Mouse (Mus musculus): Measurements from ENCODE around the gene Gigyf2.

Gene Gigyf2

GRCm38 (mm10) chr1:87326742-87327163 lies at the start of gene Gigyf2:
Gene Gigyf2 (plus strand): TSS chr1:87326998.
- DNase-seq (ENCODE audit: low spot score), result peak; percentile 97

DNA sequence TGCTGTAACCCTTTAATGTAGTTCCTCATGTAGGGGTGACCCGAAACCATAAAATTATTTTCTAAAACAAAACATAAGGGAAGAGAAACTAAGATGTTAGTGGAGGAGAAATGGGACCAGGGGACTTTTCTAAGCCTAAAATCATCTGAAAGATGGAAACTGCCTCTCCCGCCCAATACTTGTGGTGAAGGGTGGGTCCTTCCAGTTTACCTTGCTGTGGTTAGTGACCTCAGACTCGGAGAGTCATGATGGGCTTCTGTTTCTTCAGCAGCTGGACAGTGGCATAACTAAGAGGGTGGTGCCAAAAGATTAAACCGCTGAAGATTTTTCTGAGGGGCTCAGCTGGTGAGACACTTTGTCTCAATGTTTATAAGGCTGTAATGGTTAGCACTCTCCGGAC lies 46.5 kb upstream of the Gigyf2 start:
- DNase-seq (ENCODE audit: low spot score), result no peak

DNA sequence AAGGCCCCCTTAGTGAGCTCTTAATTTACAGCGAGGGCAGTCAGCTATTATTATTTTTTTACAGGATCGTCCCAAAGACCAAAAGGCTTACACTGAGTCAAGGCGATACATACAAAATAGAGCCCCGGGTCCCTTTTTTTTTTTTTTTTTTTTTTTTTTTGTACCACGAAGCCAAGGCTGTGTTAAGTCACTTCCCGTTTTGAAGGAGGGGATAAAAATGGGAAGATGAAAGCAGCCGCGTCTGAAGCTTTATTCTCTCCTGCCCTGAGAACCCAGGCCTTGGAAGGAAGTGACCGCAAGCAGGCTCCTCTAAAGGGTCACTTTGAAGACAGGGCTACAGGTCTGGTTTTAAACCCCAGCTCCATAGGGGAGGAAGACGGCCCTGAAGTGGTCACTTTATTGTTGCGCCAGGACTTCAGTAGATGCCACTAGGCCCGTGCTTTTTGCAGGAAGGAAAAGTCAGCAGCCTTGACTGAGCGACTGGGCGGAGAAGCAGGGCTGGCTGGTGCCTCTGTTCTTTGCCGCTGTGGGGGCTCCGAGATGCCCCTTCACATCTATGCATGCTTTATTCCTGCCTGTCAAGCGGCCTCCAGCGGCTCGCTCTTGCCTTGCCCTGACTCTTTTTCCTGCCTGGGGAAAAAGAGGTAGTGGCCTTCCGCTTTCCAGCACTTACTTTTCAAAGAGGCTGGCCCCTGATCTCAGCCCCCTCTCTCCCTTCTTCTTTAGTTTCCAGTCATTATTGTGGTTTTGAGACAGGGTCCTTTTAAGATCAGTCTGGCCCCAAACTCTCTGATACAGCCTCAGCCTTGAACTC lies 45.0 kb upstream of the Gigyf2 start:
- no peak for DNase-seq (ENCODE audit: low spot score)

DNA sequence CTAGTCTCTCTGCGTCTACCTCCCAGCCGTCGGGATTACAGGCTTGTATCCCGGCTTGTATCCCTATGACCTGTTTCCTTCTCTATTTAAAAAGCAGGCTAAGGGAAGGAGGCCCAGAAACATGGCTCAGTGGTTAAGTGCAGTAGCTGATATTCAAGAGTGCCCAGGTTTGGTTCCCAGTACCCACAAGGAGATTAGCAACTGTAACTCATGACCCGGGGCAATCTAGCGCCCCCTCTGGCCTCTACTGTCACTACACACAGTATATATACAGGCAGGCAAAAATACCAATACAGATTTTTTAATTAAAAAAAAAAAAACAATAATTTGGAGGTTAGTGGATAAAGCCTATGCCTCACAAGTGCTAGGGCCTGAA lies 44.4 kb upstream of the Gigyf2 start:
- DNase-seq (ENCODE audit: low spot score), result no peak

GRCm38 (mm10) chr1:87283410-87283960 lies 43.3 kb upstream of the Gigyf2 start:
- no peak for DNase-seq (ENCODE audit: low spot score)

- no peak for DNase-seq (ENCODE audit: low spot score)
Measured at GRCm38 (mm10) chr1:87287105-87287504, 39.7 kb upstream of the Gigyf2 start.

- DNase-seq (ENCODE audit: low spot score), result no peak
Measured at GRCm38 (mm10) chr1:87291416-87291815, 35.4 kb upstream of the Gigyf2 start.

- DNase-seq (ENCODE audit: low spot score), result peak; percentile 75
Measured at GRCm38 (mm10) chr1:87292420-87293190, 34.2 kb upstream of the Gigyf2 start.

DNA sequence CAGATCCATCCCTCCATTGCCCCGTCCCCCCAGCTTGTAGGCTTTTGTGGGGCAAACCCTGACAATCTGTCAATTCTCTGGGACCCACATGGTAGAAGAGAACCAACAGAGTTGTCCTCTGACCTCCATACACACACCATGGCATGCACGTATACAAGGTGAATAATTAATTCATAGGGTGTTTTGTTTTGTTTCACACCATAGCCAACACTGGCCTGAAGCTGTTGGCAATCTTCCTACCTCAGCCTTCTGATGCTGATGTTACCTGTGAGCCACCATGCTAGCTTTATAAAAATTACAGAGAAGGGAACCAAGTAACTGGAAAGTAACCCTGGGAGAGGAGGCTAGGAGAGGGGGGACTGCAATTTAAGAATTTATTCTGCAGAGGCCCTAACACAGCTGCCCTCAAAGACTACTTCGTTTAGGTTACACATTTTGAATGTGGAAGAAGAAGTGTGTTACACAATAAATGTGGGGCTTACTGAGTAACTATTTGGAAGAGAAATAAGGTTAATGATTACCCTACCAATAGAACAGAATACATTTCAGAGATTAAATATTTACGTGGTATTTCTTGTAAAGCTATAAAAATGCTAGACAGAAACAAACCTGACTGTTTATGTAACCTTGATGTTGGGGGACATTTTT lies 32.6 kb upstream of the Gigyf2 start:
- no peak for DNase-seq (ENCODE audit: low spot score)

GRCm38 (mm10) chr1:87294951-87295350 lies 31.8 kb upstream of the Gigyf2 start:
- DNase-seq (ENCODE audit: low spot score), result no peak

GRCm38 (mm10) chr1:87297346-87297925 lies 29.4 kb upstream of the Gigyf2 start:
- no peak for DNase-seq (ENCODE audit: low spot score)

DNA sequence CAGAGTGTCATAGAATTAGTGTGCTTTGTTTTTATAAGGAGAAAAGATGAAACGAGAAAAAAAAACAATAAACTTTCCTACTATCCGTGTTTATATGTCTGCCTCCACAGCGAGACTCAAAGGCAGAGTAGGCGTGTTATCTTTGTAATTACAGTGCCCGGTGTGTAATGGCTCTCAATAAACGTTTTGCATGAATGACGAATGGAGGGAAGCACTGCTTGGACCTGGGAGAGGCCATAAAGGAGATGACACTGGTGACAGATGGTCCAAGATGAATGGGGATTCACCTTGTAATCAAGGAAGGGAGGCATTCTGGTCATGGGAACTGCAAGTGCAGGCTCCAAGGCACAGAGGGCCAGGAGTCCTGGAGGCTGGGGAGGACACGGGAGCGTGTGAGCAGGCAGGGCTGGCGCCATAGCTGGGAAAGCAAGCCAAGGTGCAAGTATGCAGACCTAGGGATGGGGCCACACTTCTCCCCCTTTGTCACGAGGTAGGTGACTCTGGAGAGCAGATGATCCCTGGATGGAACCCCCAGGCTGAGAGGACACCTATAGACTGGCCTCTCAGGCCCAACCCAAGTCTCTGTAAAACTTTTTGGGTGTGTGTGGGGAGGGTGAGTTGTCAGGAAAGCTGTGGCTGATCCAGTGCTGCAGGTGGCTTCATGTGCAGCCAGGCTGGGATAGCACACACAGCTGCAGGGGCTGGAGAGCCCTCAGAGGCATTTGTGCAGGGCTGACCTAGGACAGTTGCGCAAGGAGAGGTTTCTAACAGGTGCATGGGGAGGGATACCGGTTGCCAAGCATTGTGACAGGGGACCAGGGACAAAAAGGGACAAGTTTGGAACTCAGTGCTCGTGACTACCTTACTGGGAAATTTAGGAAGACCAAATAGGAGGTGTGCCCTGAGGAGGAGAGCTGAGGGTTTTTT lies 26.2 kb upstream of the Gigyf2 start:
- no peak for DNase-seq (ENCODE audit: low spot score)

DNA sequence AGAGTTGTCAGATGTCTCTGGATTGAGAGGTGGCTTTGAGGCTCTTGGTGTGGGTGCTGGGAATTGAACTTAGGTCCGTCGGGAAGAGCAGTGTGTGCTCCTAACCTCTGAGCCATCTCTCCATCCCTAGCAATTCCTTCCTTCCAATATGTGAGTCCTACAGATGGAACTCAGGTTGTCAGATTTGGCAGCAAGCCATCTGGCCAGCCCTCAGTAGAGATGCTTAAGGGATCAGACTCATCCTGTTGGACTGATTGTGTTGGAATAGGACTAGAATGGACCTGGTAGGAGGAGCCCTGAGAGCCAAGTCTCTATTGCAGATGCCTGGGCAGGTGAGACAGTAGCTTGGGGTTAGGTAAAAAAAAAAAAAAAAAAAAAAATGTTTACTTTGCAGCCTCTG lies 24.8 kb upstream of the Gigyf2 start:
- peak; percentile 11 for DNase-seq (ENCODE audit: low spot score)

- DNase-seq (ENCODE audit: low spot score), result no peak
Measured at GRCm38 (mm10) chr1:87308952-87309351, 17.8 kb upstream of the Gigyf2 start.

- no peak for DNase-seq (ENCODE audit: low spot score)
Measured at GRCm38 (mm10) chr1:87309621-87310020, 17.2 kb upstream of the Gigyf2 start.

DNA sequence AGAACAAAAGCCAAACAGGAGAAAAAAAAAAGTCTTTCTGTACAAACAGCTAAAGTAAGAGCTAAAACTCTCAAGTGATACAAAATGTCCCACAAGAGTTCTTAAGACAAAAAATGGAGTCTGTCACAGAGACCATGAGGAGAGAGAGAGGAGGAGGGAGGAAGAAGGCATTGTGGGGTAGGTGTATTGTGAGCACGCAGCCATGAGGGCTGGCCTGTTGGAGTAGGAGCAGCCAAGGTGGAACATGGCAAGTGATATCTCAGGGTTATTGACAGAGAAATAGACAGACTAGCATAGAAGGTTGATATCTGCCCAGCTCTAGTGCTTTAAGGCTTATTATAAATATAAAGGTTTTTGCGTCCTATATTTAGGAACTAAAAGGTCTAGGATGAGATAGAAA lies 14.1 kb upstream of the Gigyf2 start:
- DNase-seq (ENCODE audit: low spot score), result no peak

- no peak for DNase-seq (ENCODE audit: low spot score)
Measured at GRCm38 (mm10) chr1:87313116-87313515, 13.7 kb upstream of the Gigyf2 start.

DNA sequence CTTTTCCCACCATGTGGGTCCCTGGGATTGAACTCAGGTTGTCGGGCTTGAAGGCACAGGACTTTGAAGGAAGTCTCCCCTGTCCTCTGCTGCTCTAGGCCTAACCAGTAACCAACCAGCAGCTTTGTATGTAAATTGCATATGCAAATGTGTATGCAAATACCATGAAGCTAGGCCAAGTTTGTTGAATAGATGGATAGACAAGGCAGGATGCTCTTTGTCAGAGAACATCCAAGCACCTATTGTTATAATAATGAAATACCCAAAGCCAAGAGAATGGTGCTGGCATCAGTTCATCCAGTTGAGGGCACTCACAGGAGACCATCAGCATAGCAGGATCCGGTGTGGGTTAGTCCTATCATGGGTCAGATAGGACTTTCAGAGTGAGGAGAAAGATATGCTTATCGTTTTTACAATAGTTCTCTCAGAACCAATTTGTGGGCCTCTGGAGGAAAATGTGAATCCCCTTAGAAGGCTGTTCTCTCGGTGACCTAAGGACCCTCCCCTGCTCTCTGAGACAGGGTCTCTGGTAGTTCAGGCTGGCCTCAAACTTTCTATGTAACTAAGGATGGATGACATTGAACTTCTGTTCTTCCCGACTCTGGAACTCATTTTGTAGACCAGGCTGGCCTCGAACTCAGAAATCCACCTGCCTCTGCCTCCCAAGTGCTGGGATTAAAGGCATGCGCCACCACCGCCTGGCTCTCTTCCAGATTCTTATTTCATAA lies 12.8 kb upstream of the Gigyf2 start:
- no peak for DNase-seq (ENCODE audit: low spot score)

- DNase-seq (ENCODE audit: low spot score), result no peak
Measured at GRCm38 (mm10) chr1:87315431-87315830, 11.4 kb upstream of the Gigyf2 start.

GRCm38 (mm10) chr1:87315894-87316293 lies 10.9 kb upstream of the Gigyf2 start:
- DNase-seq (ENCODE audit: low spot score), result peak; percentile 18
